Mouse (Mus musculus) activated CD4-positive, CD25-positive, alpha-beta regulatory T cell, adult 4 months (primary cell): ENCODE data around the gene Pik3r1. TPM values are rescaled to one million over a fixed set of nuclear protein-coding genes. Genes with fewer than 3 reads are reported as not detected.

ENCODE experiments used
- ATAC-seq: one replicate; pipeline ENCODE4 v1.8.0; 2017
- polyA plus RNA-seq, 2 experiments: library from polyadenylated mRNA; unstranded; fragments of 100-300 nt; shearing (Covaris generic); gene quantifications; one replicate each; pipeline ENCODE4 v1.2.1; 2017

The Pik3r1 gene
- polyA plus RNA-seq: 10 to 100 TPM; 62.7 to 97.2 TPM

DNA sequence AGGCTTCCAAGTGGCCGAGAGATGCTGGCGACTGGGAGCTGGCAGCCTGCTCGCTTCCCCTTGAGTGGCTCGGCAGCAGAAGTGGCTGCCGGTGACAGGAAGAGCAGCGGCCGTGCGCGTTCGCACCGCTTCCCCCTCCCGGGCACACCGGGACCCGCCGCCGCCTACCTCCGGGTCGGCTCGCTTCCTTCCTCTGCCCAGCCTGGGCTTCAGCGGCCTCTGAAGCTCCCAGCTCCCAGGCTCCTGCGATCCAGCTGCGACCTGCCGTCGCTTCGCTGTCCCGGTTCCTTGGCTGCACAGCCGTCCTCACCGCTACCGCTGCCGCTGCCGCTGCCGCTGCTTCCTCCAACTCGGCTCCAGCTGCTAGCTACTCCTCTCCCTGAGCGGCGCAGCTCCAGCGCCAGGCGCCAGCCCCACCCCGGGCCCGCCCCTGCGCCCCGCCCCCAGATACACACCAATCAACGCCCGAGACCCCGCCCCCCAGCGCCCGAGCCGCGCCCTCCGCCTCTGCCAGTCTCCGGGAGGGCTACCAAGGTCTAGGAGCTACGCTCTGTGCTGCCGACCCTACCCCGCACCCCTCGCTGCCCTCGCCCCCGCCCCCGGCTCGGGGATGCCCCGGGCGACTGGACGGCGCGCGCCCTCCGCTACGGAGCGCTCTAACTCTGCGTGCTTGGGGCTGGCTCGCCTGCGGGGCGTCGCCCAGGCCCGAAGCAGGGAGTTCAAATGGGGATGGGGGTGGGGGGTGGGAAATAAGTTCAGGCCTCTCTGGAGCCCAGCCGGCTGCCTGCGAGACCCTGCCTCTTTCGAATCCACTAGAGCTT lies at the start of gene Pik3r1:
Gene Pik3r1, minus strand, starts transcription at position 409 of the 821 bp plus-strand sequence.
- ATAC-seq: peak; percentile 85

DNA sequence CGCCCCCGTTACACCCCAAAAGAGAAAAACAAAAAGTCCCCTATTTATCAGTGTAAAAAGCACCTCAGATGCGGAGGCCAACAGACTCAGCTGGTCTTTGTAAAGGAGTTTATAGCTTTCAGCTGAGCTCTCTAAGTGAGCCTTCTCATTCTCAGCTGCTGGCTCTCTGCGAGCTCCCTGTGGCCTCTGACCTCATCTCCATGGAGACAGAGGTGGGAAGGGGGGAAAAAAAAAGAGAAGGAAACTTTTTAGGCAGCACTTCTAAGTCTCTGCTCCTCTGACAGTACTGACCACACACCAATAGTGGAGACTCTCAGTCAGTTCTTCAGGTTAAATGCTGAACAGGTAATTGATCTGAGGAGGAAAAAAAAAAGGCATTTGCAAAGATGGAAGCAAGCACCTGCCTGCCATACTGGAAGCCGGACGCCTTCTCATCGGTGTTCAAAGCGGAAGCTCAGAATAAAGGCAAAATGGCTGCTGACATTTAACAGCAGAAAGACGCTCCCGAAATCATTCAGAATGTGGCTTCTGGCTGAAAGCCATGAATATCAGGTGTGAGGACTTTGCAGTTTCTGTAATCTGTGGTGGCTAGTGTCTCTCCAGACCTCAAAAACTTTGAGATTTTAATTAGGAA lies 45.4 kb upstream of the Pik3r1 start:
- no peak for ATAC-seq

DNA sequence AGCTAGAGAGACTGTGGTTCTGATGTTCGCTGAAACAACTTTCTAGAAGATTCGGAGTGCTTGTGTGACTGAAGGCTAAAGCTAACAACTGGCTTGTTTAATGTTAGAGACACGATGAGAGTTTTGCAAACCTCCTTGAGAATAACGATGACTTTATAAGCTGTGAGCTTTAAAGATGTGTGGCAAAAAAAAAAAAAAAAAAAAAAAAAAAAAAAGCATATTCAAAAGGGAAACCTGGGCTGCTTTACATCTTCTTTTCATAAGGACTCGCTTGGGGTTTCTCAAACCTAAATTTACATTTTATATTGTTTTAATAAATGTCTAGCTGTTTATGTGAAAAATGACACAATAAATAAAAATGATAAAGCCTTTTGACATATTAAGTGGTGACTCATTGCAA lies 44.3 kb upstream of the Pik3r1 start:
- ATAC-seq: no peak

DNA sequence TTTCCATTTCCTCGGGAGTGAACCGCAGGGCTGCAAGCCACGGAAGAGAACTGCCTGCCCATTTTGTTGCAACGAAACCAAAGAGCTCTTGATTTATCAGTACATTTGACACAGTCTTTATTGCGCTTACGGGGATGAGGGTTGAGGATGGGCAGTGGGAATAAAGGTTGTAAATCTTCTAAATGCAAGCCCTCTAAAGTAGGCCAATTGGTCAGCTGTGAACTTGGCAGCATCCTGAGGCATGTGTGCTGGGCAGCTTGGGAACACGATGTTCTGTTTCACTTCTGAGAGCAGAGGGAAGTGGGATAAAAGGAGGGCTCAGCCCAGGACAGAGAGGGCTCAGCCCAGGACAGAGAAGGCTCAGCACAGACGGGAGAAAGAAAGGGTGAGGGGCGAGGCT lies 43.9 kb upstream of the Pik3r1 start:
- no peak for ATAC-seq

DNA sequence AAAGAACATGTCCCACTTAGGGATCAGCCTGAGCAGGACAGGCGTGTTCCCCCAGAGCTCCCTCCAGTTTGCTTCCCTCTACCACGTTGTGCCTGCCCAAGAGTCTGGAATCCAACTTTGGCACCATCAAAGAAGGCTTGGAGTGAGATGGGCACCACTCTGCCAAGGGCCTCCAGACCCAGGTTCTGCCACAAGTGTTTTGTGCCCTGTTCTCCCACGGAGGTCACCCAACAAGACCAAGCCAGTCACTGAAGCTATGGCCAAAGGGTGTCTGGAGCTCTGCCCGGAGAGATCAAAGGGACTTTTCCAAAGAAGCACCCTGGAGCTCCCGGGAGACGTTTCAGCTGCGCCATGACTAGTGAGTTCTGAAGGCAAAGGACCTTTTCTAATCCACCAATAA lies 42.6 kb upstream of the Pik3r1 start:
- no peak for ATAC-seq

DNA sequence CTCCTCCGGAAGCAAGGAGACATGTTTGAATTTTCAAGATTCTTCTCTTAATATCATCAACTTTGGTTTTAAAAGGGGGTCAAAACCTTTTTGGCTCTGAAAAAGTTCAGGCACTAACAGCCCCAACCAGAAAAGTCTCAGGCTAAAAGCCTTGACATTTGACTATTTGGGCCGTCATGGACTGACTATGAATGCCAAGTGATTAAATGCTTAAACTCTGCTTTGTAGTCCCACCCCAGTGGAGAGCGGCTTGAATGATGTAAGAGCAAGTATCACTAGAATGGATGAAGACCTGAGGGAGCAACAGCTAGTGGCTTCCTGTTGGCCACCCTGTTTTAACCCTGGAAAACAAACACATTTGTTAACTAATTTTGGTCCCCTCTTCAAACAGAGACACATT lies 41.8 kb upstream of the Pik3r1 start:
- ATAC-seq: no peak

DNA sequence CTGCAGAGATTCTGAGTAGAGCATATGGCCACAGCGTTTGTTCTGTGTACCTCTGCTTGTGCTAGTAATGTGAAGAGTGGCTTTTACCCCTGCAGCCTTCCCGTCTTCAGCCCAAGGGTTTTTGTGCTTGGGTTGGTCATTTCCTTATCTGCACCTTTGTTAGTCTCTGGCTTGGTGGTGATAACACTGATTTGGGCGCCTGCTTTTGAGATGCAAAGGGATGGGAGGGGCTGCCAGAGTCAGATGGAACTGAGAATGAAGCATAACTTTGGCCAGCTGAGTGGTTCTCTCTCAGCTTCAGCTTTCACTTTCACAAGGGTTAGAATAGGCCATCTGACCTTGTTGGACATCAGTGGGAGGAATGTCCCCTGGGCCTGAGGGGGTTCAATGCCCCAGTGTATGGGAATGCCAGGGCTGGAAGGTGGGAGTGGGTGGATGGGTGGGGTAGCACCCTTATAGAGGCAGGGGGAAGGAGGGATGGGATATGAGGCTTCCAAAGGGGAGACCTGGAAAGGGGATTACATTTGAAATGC lies 37.6 kb upstream of the Pik3r1 start:
- no peak for ATAC-seq

DNA sequence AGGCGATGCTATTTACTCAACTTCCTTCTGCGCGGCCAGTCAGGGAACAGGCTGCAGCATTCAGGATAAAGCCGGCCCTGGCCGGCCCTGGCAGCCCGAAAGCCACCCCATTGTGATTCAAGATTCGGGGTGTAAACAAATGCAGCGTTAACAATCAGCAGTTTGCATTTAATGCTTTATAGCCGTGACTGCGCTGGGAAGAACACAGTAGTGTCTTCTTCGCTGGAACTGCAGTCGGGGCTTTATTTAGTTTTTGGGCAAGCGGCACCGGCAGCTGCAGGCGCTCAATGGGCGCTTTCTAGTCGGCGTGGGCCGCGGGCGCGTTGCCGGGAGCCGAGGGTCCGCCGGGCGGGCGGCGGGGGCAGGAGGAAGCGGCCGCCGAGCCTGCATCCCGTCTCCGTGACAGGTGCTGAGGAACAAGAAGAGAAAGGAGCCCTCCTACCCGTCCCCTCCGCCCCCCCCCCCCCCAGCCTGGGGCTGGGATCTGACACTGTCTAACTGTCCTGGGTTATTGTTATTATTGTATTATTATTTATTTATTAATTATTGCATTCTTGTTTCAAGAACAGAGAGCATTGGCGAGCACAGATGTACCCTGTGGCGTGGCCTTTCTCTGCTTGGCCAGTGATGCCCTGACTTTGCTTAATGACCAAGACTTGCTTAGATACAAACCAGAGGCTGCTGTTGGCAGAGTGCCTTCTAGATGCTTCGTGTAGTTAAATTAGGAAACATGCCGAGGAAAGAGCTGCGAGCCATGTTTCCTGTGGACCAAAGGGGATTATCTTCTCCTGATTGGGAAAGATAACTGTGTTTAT lies 33.6 kb upstream of the Pik3r1 start:
- ATAC-seq: no peak

DNA sequence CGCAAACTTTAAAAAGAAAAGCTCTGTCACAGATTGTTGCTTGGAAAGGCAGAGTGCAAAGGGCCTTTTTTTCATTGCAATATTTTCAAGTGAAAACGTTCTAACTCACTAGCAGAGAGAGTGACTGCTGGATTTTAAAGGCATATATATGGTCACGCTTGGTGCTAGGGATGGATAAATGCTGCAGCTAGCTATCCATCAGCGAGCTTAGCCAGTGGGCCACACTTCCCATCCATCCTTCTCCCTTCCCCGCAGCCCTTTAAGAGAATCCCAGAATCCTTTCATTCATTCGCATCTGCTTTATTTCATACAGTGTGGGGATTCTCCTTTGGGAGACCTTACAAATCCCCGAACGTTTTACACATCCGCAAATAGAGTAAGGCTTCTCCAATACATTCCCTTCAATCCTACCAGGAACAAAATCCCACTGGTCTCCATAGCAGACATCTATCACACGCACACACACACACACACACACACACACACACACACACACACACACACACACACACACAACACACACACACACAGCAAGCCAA lies 32.9 kb upstream of the Pik3r1 start:
- ATAC-seq: no peak

DNA sequence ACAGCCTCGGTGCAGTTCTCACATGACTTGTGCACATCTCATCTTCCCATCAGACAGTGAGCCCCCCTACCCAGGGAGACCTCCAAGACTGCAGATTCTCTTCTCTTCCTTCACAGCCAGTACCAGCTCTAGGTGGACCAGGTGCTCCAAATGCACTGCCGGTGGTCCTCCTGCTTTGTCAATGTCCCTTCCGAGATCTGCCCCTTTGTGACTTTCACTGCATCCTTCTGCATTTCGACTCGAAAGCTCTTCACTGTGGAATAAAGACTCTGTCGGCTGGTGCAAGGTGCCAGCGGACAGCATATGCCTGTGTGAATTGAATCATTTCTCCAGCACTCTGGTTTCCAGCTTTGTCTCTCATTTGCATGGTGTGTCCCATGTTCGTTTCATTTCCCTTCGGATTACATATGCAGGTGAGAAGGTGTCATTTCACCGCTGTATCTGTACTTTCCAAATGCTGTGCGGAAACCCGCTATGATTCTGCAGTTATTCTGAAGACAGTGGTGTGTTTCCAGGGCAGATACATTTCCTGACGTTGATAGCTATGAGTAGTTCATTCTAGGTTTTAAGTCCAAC lies 32.1 kb upstream of the Pik3r1 start:
- no peak for ATAC-seq

DNA sequence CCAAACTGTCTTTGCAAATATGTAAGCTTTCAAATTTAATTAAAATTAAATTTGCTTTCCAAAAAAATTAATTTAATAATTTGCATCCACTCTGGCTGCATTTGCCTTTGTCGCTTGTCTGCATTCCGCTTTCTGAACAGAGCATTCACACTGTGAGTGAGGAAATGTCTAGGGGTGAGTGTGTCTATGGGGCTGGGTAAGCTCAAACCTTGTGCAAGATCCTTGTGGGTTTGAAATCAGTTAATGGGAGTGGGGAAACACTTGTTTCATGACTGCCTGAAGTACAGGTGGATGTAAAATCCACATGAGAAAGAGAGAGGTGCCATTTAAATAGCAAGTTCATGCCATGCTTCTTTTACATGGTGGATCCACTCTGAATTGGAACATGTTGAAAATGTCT lies 31.3 kb upstream of the Pik3r1 start:
- no peak for ATAC-seq

DNA sequence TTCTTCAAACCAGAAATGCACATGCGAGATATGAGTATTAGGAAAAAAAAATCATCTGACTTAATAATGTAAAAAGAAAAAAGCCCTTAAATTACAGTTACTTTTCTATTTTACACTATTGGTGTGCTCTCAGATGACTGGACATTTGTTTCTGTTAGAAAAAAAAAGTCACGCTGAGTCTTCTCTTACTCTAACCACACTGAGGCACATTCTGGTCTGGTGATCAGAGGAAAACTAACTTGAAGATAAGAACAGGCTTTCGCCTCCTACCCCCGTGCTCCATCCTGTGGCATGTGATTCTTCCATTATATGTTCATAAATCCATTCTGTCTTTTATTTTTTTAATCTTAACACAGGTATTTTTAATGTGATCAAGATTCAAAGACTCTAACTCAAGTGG lies 30.5 kb upstream of the Pik3r1 start:
- ATAC-seq: no peak

DNA sequence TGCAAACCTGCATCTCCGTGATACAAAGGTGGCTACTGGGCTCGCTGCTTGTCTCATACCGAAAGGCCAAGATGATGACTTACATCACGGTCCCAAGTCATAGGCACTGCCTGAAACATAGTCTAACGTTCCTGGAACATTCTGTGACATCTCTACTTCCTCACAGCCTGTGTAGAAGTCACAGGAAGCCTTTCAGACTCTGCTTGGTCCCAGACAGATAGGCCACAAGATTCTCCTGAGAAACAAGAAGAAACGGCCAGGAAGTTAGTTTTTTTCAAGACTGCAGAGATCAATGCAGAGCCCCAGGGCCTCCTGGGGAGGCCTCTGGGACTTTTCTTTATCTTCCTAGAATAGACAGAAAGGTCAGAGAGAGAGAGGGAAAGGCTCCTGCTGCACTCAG lies 29.0 kb upstream of the Pik3r1 start:
- ATAC-seq: peak; percentile 67

DNA sequence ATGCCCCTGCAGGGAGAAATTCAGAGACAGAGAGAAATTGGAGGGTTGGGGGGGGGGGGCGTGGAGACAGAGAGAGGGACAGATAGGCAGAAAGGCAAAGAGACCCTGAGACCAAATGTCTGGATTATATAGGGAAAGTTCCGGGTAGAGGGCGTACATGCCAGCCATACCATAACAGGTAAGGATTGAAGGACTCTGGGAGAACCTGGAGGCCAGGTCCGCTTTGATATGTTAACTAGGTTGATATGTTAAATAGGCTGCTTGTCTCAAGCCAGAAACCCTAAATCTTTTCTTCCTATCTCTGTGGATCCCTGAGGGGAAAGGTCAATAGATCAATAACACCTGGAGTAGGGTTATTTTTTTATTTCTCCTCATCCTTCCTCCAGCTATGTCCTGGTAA lies 17.7 kb upstream of the Pik3r1 start:
- no peak for ATAC-seq

DNA sequence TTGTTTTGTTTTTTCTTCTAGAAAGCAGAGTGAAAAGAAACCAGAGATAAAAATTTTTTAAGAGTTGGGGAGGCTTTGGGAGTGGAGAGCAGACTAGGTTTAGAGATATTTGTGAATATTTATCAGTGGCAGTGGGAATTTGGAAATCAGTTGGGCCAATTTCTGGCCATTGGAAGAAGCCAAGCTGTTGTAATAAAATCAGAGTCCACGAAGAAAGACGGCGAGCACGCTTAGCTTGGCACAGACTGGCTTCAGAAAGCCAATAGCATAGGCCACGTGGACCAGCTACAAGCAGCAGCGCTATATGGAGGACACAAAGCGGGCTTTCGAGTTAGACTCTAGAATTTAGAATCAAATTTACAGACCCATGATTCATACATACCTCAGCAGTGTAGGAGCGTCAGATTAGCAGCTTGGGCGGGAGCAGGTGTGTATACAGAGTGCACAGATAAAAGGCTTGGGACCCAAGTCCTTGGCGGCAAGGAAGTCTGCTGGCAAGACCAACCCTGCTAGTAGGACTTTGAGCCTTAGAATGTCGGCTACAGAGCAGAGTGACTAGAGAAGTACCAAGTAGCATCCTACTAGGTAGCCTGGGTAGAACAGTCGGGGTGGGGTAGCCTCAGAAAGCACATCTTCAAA lies 16.8 kb upstream of the Pik3r1 start:
- no peak for ATAC-seq

DNA sequence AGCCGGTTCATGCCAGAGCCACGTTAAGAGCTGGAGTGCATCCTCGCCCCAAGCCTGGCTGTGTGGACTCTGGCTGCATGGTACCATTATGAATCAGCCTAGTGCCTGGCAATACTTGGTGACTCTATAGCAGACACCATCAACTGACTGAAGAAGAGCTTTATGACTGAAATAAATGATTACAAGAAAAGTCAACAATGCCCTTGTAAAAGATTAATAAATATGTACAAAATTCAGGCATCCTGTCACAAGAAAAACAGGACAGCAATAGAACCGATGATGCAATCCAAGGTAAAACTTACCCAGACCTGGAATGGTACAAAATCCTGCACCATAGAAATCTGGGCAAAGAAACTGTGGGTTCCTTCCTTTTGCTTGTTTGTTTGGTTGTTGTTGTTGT lies 11.0 kb upstream of the Pik3r1 start:
- ATAC-seq: no peak

DNA sequence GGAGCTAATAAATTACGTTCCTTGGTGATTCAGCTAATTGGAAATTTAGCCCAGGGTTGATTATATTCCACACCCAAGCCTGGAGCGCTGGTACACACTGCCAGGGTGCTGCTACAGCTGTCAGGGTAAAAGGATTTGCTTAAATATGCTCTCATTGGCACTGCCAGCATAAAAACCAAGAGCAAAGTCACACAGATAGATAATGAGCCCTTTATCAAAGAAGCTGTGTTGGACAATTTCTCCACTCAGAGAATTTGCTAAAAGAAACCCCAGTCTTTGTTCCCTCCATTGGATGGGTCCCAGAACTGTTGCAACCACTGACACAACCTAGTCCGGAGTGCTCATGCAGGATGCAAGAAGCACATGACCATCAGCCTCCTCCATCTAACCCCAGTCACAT lies 9.8 kb upstream of the Pik3r1 start:
- no peak for ATAC-seq

DNA sequence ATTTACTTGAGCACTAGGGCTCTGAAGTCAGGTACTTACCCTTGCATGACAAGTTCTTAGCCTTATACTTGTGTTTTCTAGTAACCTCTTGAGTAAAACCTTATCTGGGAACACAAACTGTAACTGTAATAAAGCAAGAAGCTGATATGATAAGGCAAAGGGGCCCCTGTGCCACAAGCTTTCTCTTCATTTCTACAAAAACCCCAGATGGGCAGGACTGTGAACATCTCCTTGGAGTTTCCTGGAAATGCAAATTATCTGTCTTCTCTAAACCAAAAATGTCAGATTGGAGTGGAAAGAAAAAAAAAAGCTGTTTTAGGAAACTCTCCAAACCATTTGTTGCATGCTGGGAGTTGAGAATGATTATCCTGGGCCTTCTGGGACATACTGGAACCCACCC lies 3.1 kb upstream of the Pik3r1 start:
- ATAC-seq: no peak

DNA sequence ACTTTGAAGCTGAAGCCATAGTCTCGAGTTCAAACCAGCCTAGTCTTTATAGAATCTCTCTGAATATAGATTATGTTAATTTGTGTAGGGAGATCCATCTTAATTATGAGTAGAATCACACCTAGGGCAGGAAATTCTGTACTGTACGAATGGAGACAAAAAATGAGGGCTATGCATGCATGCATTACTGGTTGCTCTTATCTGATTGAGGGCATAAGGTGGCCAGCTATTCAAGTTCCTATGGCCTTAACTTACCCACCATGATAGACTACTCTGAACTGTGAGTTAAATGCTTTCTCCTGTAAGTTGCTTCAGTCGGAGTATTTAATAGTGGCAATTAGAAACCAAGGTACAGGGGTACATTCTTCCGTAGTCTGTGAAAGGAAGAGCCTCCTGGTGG lies 1.9 kb upstream of the Pik3r1 start:
- no peak for ATAC-seq

DNA sequence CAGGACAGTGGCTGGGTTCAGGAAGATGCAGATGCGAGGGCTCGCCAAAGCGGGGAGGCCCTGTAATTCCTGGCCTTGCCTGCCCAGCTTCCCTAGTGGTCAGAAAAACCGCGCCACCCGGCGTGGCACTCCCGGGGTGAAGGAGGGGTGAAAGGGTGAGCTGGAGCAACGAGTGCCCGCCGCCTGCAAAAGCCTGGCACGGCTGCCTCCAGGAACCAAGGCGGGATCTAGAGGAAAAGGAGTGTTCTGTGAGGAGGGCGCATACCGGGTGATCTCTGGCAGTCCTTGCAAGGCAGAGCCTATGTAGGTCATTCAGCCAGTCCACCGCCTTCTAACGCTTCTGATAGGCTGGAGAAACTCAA lies 594 bp upstream of the Pik3r1 start:
- ATAC-seq: no peak

DNA sequence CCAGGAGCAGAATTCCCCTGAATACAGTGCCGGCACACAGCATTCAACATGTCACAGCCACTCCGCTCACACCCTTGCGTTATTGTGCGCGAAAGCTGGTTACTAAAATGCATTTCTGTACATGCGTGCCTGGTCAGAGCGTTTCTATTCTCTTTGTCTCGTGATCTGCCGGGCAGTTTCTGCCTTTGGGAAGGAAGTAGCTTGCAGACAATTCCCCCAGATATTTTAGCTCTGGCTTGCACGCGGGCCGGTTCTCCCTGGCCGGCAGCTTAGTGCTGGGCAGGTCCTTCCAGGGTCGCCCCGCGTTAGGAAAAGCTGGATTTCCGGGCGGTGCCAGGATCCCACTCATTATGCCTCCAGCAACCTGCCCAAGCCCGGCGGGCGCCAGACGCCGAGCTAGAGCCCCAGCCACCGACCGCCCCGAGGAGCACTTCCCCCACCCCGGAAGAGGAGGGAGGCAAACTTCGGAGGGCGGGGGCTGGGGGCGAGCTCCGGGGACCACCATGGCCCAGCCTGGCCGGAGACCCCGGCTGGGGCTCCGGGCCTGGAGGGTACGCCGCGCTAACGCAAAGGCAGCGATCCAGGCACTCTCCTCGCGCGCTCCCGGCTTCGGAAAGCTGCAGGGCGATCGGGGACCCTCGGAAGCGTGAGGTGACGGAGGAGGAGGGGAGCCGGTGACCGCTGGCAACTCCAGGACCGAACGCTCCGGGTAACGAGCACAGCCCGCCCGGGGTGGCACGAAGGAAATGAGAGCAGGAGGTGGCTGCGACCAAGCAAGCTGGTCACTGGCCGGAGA lies 806 bp downstream of the Pik3r1 start:
- ATAC-seq: peak; percentile 29
